Mouse (Mus musculus) hematopoietic stem cell, adult 5-6 weeks (primary cell): ENCODE results near the gene Hdac7. TPM values are rescaled to one million over a fixed set of nuclear protein-coding genes. Genes with fewer than 3 reads are reported as not detected.

Experiments used
- ATAC-seq, 2 experiments: fragments of 125-278 bp in 1 of 2; replicated peaks in 1 of 2; 2 replicates each; pipeline ENCODE4 v1.8.0; 2016 to 2017; ENCODE audit warnings: inconsistent platforms in 2 of 2, mild to moderate bottlenecking in 2 of 2, moderate number of reproducible peaks in 2 of 2, low read depth in 1 of 2, moderate TSS enrichment in 1 of 2; ENCODE audit not compliant: low FRiP score in 2 of 2, poor library complexity in 2 of 2, severe bottlenecking in 2 of 2, insufficient read depth in 1 of 2, low TSS enrichment in 1 of 2
- total RNA-seq: library from RNA; stranded (forward); fragments of 172-1452, 232-1000 nt; gene quantifications from 2 replicates; pipeline ENCODE4 v1.2.3, GENCODE M21; 2017

Gene Hdac7
- total RNA-seq, 1 experiment from 2014 or later = 18.9 TPM

DNA sequence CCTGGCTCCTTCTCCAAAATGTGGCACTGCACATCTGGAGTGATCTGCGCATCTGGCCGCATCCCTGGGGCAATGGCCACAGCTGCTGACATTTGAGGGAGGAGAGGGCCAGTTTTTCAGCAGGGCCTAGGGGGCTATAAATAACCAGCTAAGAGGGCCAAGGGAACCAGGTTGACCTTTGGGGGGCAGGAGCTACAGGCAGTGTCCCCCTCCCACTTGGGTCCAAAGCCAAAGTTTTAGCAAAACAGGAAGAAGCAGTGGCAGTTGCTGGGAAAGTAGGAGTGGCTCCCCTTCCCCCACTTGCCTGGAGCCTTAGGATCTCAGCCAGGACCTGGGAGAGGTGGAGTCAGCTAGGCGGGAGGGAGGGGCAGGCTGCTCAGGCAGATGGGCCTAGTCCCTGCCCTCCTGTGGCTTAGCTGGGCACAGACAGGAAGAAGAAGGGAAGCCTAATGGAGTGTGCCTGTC lies 4.3 kb downstream of the Hdac7 start:
- 0 out of 4 replicates have a peak, but pooled peaks of 1 of the 2 experiments have one; percentile 24 for ATAC-seq

DNA sequence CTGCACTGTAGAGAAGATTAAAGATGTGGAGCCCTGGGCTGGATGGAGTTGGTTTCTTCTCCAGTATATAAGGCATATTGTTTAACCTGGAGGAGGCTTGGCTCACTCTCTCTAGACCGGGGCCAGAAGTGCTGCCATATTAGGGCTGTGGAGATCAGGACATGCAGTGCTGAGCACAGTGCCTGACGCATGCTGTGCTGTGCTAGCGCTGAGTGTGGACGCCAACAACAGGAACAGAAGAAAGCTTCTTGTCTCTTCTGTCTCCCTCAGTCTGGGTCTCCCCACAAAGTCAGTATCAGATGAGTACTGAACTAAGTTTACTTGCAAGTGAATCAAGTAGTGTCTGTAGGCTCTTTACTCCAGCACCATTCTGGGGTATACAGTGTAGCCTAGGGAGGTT lies 4.8 kb downstream of the Hdac7 start:
- no peak for ATAC-seq

- no peak for ATAC-seq
These were observed 5.3 kb downstream of the Hdac7 start for GRCm38 (mm10) chr15:97839012-97839411.

- ATAC-seq = no peak
These were observed 5.9 kb downstream of the Hdac7 start for GRCm38 (mm10) chr15:97838395-97838794.

GRCm38 (mm10) chr15:97837491-97838061 lies 6.7 kb downstream of the Hdac7 start:
- ATAC-seq = 0 out of 4 replicates have a peak, but pooled peaks of 1 of the 2 experiments have one; percentile 24

GRCm38 (mm10) chr15:97836894-97837247 lies 7.4 kb downstream of the Hdac7 start:
- no peak for ATAC-seq

GRCm38 (mm10) chr15:97836153-97836893 lies 8.0 kb downstream of the Hdac7 start:
- ATAC-seq = no peak

- no peak for ATAC-seq
These were observed 11.4 kb downstream of the Hdac7 start for GRCm38 (mm10) chr15:97832764-97833479.

DNA sequence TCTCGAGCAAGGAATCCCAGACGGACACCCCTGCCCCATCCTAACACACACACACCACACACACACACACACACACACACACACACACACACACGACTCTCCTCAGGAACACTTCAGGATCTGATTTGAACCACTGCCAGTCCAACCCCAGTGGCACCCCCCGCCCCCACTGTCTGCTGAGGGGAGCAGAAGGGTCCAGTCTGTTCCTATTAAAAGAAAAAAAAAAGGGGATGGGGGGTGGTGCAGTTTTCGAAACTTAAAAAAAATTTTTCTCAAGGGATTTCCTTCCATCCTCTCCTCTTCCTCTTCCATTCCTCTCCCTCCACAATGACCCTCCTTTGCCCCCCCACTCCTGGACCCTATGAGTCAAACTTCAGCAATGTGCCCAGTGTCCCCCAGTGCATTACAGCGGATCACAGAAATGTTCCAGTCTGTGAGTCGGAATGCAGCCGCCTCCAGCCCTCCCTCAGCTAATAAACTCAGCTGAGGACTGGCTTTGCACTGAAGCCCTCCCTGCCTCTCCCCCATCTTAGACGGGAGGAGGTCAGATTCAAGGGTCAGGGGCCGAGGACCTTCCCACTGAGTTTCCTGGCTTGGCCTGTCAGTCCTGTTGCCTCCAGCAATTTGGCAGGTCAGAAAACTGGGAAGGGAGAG lies 12.2 kb downstream of the Hdac7 start:
- ATAC-seq = no peak

- ATAC-seq = peak; percentile 22 to 25; a peak in 3 of 4 replicates
These were observed 12.9 kb downstream of the Hdac7 start for GRCm38 (mm10) chr15:97831242-97831986.

GRCm38 (mm10) chr15:97830788-97831241 lies 13.5 kb downstream of the Hdac7 start:
- ATAC-seq = no peak

DNA sequence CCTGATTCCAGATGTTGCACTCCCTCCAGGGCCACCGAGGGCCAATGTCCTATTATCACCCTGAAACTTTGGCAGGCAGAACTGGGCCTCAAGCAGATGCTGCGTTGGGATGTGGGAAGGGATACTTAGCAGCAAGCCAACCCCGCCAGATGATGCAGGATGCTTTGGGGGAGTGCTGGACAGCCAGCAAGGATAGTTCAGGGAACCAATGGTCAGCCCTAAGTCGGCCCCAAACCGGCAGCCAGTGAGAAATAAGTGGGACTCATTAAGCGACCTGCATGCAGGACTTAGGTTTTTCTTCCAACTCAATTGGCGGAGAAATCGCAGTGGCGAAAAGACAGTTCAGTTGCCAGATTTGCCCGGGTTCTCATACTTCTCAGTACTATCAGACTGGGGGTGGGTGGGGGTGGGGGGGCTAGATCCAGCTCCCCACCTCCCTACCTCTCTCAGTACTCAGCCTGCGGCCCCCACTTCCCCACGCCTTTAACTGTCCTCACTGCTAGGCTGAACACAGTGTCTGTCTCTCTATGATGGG lies 14.0 kb downstream of the Hdac7 start:
- ATAC-seq = no peak

DNA sequence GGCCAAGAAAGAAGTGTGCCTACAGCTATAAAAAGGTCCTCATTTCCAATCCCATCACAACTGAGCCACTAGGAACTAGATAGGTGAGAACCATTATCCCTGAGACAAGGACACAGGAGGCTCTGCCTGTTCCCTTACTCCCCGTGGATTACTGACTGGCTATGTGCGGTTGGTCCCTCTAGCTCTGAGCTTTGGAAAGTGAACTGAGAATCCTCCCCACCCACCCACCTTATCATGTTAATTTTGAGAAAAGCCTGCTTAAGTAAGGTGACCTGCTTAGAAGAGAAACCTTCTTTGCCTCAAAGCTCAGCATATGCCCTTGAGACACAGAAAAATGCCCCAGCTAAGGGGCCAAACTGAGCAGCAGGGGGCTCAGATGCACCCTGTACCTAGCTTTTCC lies 14.9 kb downstream of the Hdac7 start:
- ATAC-seq = no peak

GRCm38 (mm10) chr15:97828901-97829338 lies 15.4 kb downstream of the Hdac7 start:
- peak in 1 of 2 experiments; percentile 19; a peak in 1 of 4 replicates for ATAC-seq

DNA sequence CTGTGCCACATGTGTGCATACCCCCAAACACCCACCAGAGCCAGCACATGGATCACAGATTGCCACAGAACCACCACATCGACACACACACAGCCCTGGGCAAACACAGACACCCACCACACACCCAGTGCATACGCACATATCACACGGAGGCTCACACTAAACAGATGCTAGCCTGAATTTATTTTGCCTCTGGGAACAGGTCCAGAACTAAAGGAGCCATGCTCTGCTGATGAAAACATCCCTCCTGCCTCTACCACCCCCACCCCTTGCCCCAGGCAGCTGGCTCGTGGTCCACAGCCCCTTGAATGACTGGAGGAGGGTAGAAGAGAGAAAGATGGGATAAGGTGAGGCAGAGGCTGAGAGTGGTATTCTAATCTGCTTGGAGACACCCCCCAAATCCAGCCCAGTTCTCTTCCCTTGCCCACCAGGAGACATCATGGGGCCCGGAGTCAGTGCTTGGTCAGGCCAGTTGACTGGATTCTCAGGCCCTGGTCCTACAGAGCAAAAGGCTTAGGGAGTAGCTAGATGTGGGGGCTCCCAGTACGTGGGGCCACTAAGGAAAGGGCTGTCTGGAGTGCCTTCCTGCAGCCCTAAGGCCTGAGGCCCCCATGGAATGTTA lies 16.0 kb downstream of the Hdac7 start:
- no peak for ATAC-seq

DNA sequence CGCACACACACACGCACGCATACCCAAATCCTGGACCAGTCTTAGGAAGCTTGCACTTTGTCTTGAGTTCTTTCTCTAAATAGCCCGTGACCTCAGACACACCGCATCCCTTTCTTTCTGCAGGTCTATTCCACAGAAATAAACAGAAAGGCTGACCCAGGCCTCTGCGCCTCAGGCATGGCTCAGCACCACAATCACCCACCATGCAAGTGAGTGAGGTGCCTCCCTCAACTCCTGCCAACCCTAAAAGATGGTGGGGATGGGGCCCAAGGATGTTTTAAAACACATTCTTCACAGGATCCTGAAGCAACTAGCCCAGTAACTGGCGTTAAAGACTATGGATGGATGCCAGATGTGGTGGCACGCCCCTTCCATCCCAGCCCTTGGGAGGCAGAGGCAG lies 16.9 kb downstream of the Hdac7 start:
- ATAC-seq = no peak
